Mouse (Mus musculus) heart, postnatal 0 days (tissue): ENCODE measurements around the gene Atox1.

Experiments used
- CTCF ChIP-seq: IDR thresholded peaks from 2 replicates; pipeline ENCODE4 v1.5.1; 2016; ENCODE audit warnings: antibody characterized with exemption, control low read depth, low read depth
- EP300 ChIP-seq: IDR thresholded peaks from 2 replicates; pipeline ENCODE4 v1.6.1; 2016; ENCODE audit warnings: antibody characterized with exemption, low read depth

DNA sequence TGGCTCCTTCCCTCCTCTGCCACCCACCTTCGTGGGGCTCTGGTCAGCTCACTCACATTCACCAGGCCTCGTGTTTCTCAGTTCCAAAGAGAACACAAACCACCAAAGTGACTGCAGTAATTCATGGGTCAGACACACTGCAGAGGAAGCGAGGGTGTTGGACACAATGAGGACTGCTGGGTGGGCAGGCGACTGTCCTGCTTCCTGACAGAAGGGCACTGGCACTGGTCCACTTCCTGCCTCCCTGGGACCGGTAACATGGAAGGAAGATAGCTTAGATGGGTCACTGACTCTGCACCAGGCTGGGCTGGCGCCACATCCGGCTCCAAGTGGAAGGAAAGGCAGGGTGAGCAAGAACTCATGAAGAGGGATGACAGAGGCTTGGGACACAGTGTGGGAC, 11.5 kb downstream of the Atox1 start:
- TF ChIP-seq CTCF (no peak), EP300 (no peak)
